Mouse (Mus musculus) midbrain, embryonic 16.5 days (tissue): ENCODE measurements around the gene 4933424G06Rik. TPM values are rescaled to one million over a fixed set of nuclear protein-coding genes. Genes with fewer than 3 reads are reported as not detected.

Source experiments
- ATAC-seq: fragments of 200-750 bp; cut with Nextera tagmentation; 2 replicates; pipeline ENCODE4 v1.8.0; 2017; ENCODE audit warnings: moderate TSS enrichment
- H3K27ac ChIP-seq: fragments of 300-500 bp; sonication (generic); 2 replicates; pipeline ENCODE4 v1.5.1; 2014; ENCODE audit warnings: mild to moderate bottlenecking, low read length, mixed read lengths
- H3K27me3 ChIP-seq: fragments of 300-500 bp; sonication (generic); 2 replicates; pipeline ENCODE4 v1.6.1; 2014; ENCODE audit warnings: low read depth, low read length, mixed read lengths; ENCODE audit not compliant: control insufficient read depth, insufficient read depth
- H3K36me3 ChIP-seq: fragments of 300-500 bp; sonication (generic); 2 replicates; pipeline ENCODE4 v1.6.1; 2014; ENCODE audit warnings: mild to moderate bottlenecking, low read length, moderate library complexity, mixed read lengths; ENCODE audit not compliant: control insufficient read depth, insufficient read depth
- H3K4me1 ChIP-seq: fragments of 300-500 bp; sonication (generic); 2 replicates; pipeline ENCODE4 v1.6.1; 2014; ENCODE audit warnings: mild to moderate bottlenecking, low read length, mixed read lengths; ENCODE audit not compliant: control insufficient read depth, insufficient read depth
- H3K4me2 ChIP-seq: fragments of 300-500 bp; sonication (generic); 2 replicates; pipeline ENCODE4 v1.6.1; 2014; ENCODE audit warnings: mild to moderate bottlenecking, low read length, mixed read lengths
- H3K4me3 ChIP-seq: fragments of 300-500 bp; sonication (generic); 2 replicates; pipeline ENCODE4 v1.5.1; 2014; ENCODE audit warnings: low read depth, mild to moderate bottlenecking, low read length, moderate library complexity, mixed read lengths
- H3K9ac ChIP-seq: fragments of 300-500 bp; sonication (generic); 2 replicates; pipeline ENCODE4 v1.6.1; 2014; ENCODE audit warnings: low read depth, low read length, mixed read lengths
- H3K9me3 ChIP-seq: fragments of 300-500 bp; sonication (generic); replicated peaks from 2 replicates; pipeline ENCODE4 v1.6.1; 2014; ENCODE audit warnings: mild to moderate bottlenecking, low read length, mixed read lengths; ENCODE audit not compliant: control insufficient read depth, poor library complexity, severe bottlenecking
- WGBS: fragments of 180-500 bp; shearing (Covaris S2); extraction: QIAGEN DNeasy Blood & Tissue Kit; methylation state at CpG from one replicate; pipeline ENCODE4 v1.1.7; 2014; 5-methylcytosine and 5-hydroxymethylcytosine counted together
- polyA plus RNA-seq: library from polyadenylated mRNA; unstranded; fragments of >200 nt; fragmentation: Nextera tagmentation; extraction: Ambion mirVana; gene quantifications from 2 replicates; pipeline ENCODE4 v1.2.1, GENCODE M21; 2015

The 4933424G06Rik gene
- polyA plus RNA-seq, 1 experiment from 2014 or later: 0.75 TPM

GRCm38 (mm10) chr1:36680893-36681292 lies 29.1 kb upstream of the 4933424G06Rik start:
- no peaks in the 10 kb centered on the region for H3K36me3 ChIP-seq

GRCm38 (mm10) chr1:36682620-36683355 lies 27.2 kb upstream of the 4933424G06Rik start, which contains the start of gene Fam178b:
TSS of gene Fam178b (minus strand) at chr1:36683183.
- Histone ChIP-seq H3K4me2 (no peak within 1 kb of the TSS), H3K4me1 (no peaks in the 10 kb centered on the region), H3K9ac (no peak within 1 kb of the TSS), H3K4me3 (no peak within 1 kb of the TSS), H3K27me3 (no peaks in the 10 kb centered on the region), H3K36me3 (no peaks in the 10 kb centered on the region), H3K9me3 (no peaks in the 10 kb centered on the region), H3K27ac (no peak within 1 kb of the TSS)
- WGBS: 94% methylated on average over 39 of the region's 39 CpGs
- no peak for ATAC-seq

More at GRCm38 (mm10) chr1:36680893-36681292, 29.1 kb upstream of the 4933424G06Rik start:
- H3K4me3 ChIP-seq: no peak overlapping the region
- H3K4me1 ChIP-seq: no peaks in the 10 kb centered on the region
- no peak overlapping the region for H3K9ac ChIP-seq
- 0 out of 2 replicates have a peak overlapping the region, but pooled peaks have one; percentile 5 for H3K27ac ChIP-seq
- ATAC-seq: no peak
- no peaks in the 10 kb centered on the region for H3K9me3 ChIP-seq
- 24% methylated on average over 7 of the region's 7 CpGs for WGBS
- no peaks in the 10 kb centered on the region for H3K27me3 ChIP-seq
- H3K4me2 ChIP-seq: no peak overlapping the region

- Histone ChIP-seq H3K4me3 (no peak overlapping the region), H3K36me3 (no peaks in the 10 kb centered on the region), H3K4me1 (no peaks in the 10 kb centered on the region), H3K9me3 (no peaks in the 10 kb centered on the region), H3K27me3 (no peaks in the 10 kb centered on the region), H3K9ac (no peak overlapping the region), H3K27ac (no peak overlapping the region), H3K4me2 (no peak overlapping the region)
- WGBS: 11% methylated on average over 13 of the region's 13 CpGs
- peak; percentile 79; the same call in 1 of the 2 replicates for ATAC-seq
Measured at GRCm38 (mm10) chr1:36683810-36684467, 26.0 kb upstream of the 4933424G06Rik start.

- Histone ChIP-seq H3K4me1 (peaks cover 13% of the 10 kb centered on the region), H3K9me3 (no peaks in the 10 kb centered on the region), H3K36me3 (peaks cover 7% of the 10 kb centered on the region; the same call in 1 of the 2 replicates), H3K27me3 (no peaks in the 10 kb centered on the region), H3K4me3 (peak overlapping the region; percentile 85), H3K4me2 (peak overlapping the region; percentile 59), H3K27ac (peak overlapping the region; percentile 40; the same call in 1 of the 2 replicates), H3K9ac (peak overlapping the region; percentile 62)
- ATAC-seq: peak; percentile 26
- WGBS: 64% methylated on average over 11 of the region's 11 CpGs
Measured at GRCm38 (mm10) chr1:36690671-36691235, 19.2 kb upstream of the 4933424G06Rik start.

- Histone ChIP-seq H3K4me2 (peak within 1 kb of the TSS; percentile 89), H3K4me3 (peak within 1 kb of the TSS; percentile 85), H3K4me1 (peaks cover 13% of the 10 kb centered on the region), H3K27me3 (no peaks in the 10 kb centered on the region), H3K36me3 (peaks cover 7% of the 10 kb centered on the region; the same call in 1 of the 2 replicates), H3K9ac (peak within 1 kb of the TSS; percentile 88), H3K27ac (peak within 1 kb of the TSS; percentile 60), H3K9me3 (no peaks in the 10 kb centered on the region)
- WGBS: under 1% methylated on average over 67 of the region's 68 CpGs
- ATAC-seq: peak; percentile 96
Measured at GRCm38 (mm10) chr1:36691271-36692155, 18.4 kb upstream of the 4933424G06Rik start, which contains the start of gene Cox5b. TSS of gene Cox5b (plus strand) at chr1:36691449.

GRCm38 (mm10) chr1:36694871-36695270 lies 15.1 kb upstream of the 4933424G06Rik start:
- Histone ChIP-seq H3K27ac (no peak overlapping the region), H3K36me3 (peaks cover 17% of the 10 kb centered on the region), H3K4me1 (peaks cover 13% of the 10 kb centered on the region), H3K9me3 (no peaks in the 10 kb centered on the region), H3K9ac (no peak overlapping the region), H3K27me3 (no peaks in the 10 kb centered on the region), H3K4me2 (no peak overlapping the region), H3K4me3 (no peak overlapping the region)
- ATAC-seq: no peak
- WGBS: 89% methylated on average over 6 of the region's 6 CpGs

GRCm38 (mm10) chr1:36696411-36696810 lies 13.5 kb upstream of the 4933424G06Rik start:
- H3K4me2 ChIP-seq: no peak overlapping the region
- peaks cover 11% of the 10 kb centered on the region for H3K4me1 ChIP-seq
- 77% methylated on average over 6 of the region's 6 CpGs for WGBS
- H3K4me3 ChIP-seq: no peak overlapping the region
- H3K27ac ChIP-seq: no peak overlapping the region
- H3K27me3 ChIP-seq: no peaks in the 10 kb centered on the region
- no peak overlapping the region for H3K9ac ChIP-seq
- H3K36me3 ChIP-seq: peaks cover 31% of the 10 kb centered on the region
- ATAC-seq: no peak
- no peaks in the 10 kb centered on the region for H3K9me3 ChIP-seq

GRCm38 (mm10) chr1:36697030-36697429 lies 12.9 kb upstream of the 4933424G06Rik start:
- no peak overlapping the region for H3K27ac ChIP-seq
- H3K4me1 ChIP-seq: peaks cover 9% of the 10 kb centered on the region
- WGBS: 78% methylated on average over 5 of the region's 5 CpGs
- no peak for ATAC-seq
- no peaks in the 10 kb centered on the region for H3K27me3 ChIP-seq
- H3K9me3 ChIP-seq: no peaks in the 10 kb centered on the region
- H3K36me3 ChIP-seq: peaks cover 35% of the 10 kb centered on the region
- H3K4me2 ChIP-seq: no peak overlapping the region
- H3K9ac ChIP-seq: no peak overlapping the region
- no peak overlapping the region for H3K4me3 ChIP-seq
